Comparison of ENCODE assay signal across 9 mouse cellular contexts in genomic region chr12:57196608-57197362, GRCm38 (mm10). TPM values are rescaled to one million over a fixed set of nuclear protein-coding genes. Genes with fewer than 3 reads are reported as not detected.
DNase-seq lines count a peak whose midpoint lies in the region; ATAC-seq and TF ChIP-seq lines count a peak whose summit lies in the region.
"Had no signal": no experiment of that assay in that cellular context is flagged by ENCODE, and none has a peak within 500 bp of the region (broad histone marks: within the 10 kb centered on the region; RNA-seq: fewer than 3 reads in every experiment).

No protein-coding gene starts in this region.

- DNase-seq in right cerebral cortex, postnatal 14 days, result peak; percentile 10
- no peak for DNase-seq in right cerebral cortex, postnatal 36 days (ENCODE audit: low spot score in 2 of 2)
- DNase-seq in embryo, embryonic 9.5 days (ENCODE audit: extremely low spot score), result peak; percentile 73
- peak; percentile 36 to 54 for DNase-seq in heart, adult 2 months
- peak; percentile 81 for DNase-seq in kidney, adult 18-20 months
- DNase-seq in retina, embryonic 14.5 days (ENCODE audit: low spot score), result peak; percentile 53
- no peak for DNase-seq in layer of hippocampus, adult 18-20 months (ENCODE audit: low spot score in 2 of 2)

- peak overlapping the region; percentile 85 for H3K4me2 ChIP-seq in lung, embryonic 15.5 days

- peak overlapping the region; percentile 77 for H3K9ac ChIP-seq in heart, adult 2 months (ENCODE audit: low read depth, low read length)
- H3K9ac ChIP-seq in lung, embryonic 15.5 days, result peak overlapping the region; percentile 28; the same call in 1 of the 2 replicates

- TF ChIP-seq CTCF in heart, adult 2 months (IDR thresholded peaks at IDR 0.05), result no peak

- WGBS in heart, adult 2 months, result 3% methylated on average over 59 of the region's 59 CpGs
- WGBS in lung, embryonic 15.5 days, result 1% methylated on average over 58 of the region's 59 CpGs

- no peak overlapping the region for H3K27ac ChIP-seq in heart, adult 2 months
- H3K27ac ChIP-seq in lung, embryonic 15.5 days, result no peak overlapping the region

- no peak for TF ChIP-seq POLR2A in heart, adult 2 months (IDR thresholded peaks at IDR 0.05; ENCODE audit: insufficient read depth, low read depth, low read length)

- no peaks in the 10 kb centered on the region for H3K36me3 ChIP-seq in heart, adult 2 months (ENCODE audit: control insufficient read depth, insufficient read depth, low read length)
- H3K36me3 ChIP-seq in lung, embryonic 15.5 days, result no peaks in the 10 kb centered on the region

- peak; percentile 64; the same call in 1 of the 2 replicates for ATAC-seq in lung, embryonic 15.5 days (ENCODE audit: borderline replicate concordance, extremely low read depth, low FRiP score, low TSS enrichment)

- no peaks in the 10 kb centered on the region for H3K9me3 ChIP-seq in lung, embryonic 15.5 days

- intact Hi-C loops in heart, adult 2 months (cut with DNase I), result no loop called here

- peaks cover 9% of the 10 kb centered on the region for H3K27me3 ChIP-seq in heart, adult 2 months (ENCODE audit: control insufficient read depth, insufficient read depth, low read length)
- peaks cover 10% of the 10 kb centered on the region; the same call in 1 of the 2 replicates for H3K27me3 ChIP-seq in lung, embryonic 15.5 days

- peak overlapping the region; percentile 56 for H3K4me3 ChIP-seq in heart, adult 2 months
- H3K4me3 ChIP-seq in lung, embryonic 15.5 days, result peak overlapping the region; percentile 50
- H3K4me3 ChIP-seq: myocyte had no signal

- no peaks in the 10 kb centered on the region for H3K79me2 ChIP-seq in heart, adult 2 months (replicated peaks; ENCODE audit: control insufficient read depth, insufficient read depth, low read length)

- no peak for TF ChIP-seq EP300 in heart, adult 2 months (IDR thresholded peaks at IDR 0.05; ENCODE audit: insufficient read depth, low read depth, low read length)

- peaks cover 1% of the 10 kb centered on the region; the same call in 1 of the 2 replicates for H3K4me1 ChIP-seq in heart, adult 2 months (ENCODE audit: control insufficient read depth, insufficient read depth, low read length)
- H3K4me1 ChIP-seq in lung, embryonic 15.5 days, result no peaks in the 10 kb centered on the region; the same call in 1 of the 2 replicates

RNA-seq across cellular contexts. Expression of gene Slc25a21, which starts 0.5 kb away (rescaled TPM):
- under 1 TPM; 0.34 to 0.66 TPM for total RNA-seq in heart, adult 2 months (2021)
- polyA plus RNA-seq in heart, adult 2 months (2012; rRNA removed), result 0.06 TPM in 1 of 2 replicates, not detected in the other
- 0.43 and 0.54 TPM in 2 replicates for polyA plus RNA-seq in lung, embryonic 15.5 days (2015; fragmentation: Nextera tagmentation; extraction: Ambion mirVana)
- total RNA-seq in layer of hippocampus, adult 18-20 months (2021), result under 1 TPM; 0.32 to 0.89 TPM
- polyA plus RNA-seq: myocyte had no signal

RNA-seq across cellular contexts. Expression of gene Prps1l3, which starts 33.4 kb away (rescaled TPM):
- 10 to 100 TPM; 18.5 to 20.4 TPM for total RNA-seq in heart, adult 2 months (2021)
- polyA plus RNA-seq in heart, adult 2 months (2012; rRNA removed), result 5.8 and 13.1 TPM in 2 replicates
- 72.3 and 75.5 TPM in 2 replicates for polyA plus RNA-seq in lung, embryonic 15.5 days (2015; fragmentation: Nextera tagmentation; extraction: Ambion mirVana)
- total RNA-seq in layer of hippocampus, adult 18-20 months (2021), result 10 to 100 TPM; 17.6 to 19.1 TPM

RNA-seq across cellular contexts. Expression of gene Mipol1, which starts 33.4 kb away (rescaled TPM):
- total RNA-seq in heart, adult 2 months (2021), result 1 to 10 TPM; 4.1 to 4.5 TPM
- polyA plus RNA-seq in heart, adult 2 months (2012; rRNA removed), result 1.3 and 1.5 TPM in 2 replicates
- polyA plus RNA-seq in lung, embryonic 15.5 days (2015; fragmentation: Nextera tagmentation; extraction: Ambion mirVana), result 8.4 and 8.5 TPM in 2 replicates
- 1 to 10 TPM; 6.0 to 7.4 TPM for total RNA-seq in layer of hippocampus, adult 18-20 months (2021)

Comparison
In these comparisons a context has a peak if more than half of its experiments do, and no peak if none do; other contexts are left out.
1. DNase-seq: peak in right cerebral cortex, postnatal 14 days (single experiment), embryo, embryonic 9.5 days (single experiment), heart, adult 2 months (2 of 2), kidney, adult 18-20 months (single experiment) and retina, embryonic 14.5 days (single experiment); none in right cerebral cortex, postnatal 36 days (0 of 2) and layer of hippocampus, adult 18-20 months (0 of 2).